Mouse (Mus musculus) right cerebral cortex, adult 18-20 months (tissue): ENCODE data around the gene Fras1.

ENCODE experiments used
- DNase-seq: peaks from one replicate; pipeline ENCODE4 v3.0.0; 2022; ENCODE audit warnings: mixed read lengths

The Fras1 gene

GRCm38 (mm10) chr5:96373567-96373985 lies at the start of gene Fras1:
Gene Fras1 (plus strand): TSS chr5:96373955.
- peak; percentile 54 for DNase-seq

GRCm38 (mm10) chr5:96331048-96331737 lies 42.6 kb upstream of the Fras1 start:
- no peak for DNase-seq

GRCm38 (mm10) chr5:96331738-96332070 lies 42.1 kb upstream of the Fras1 start:
- DNase-seq, result no peak

GRCm38 (mm10) chr5:96333963-96334362 lies 39.8 kb upstream of the Fras1 start:
- DNase-seq, result peak; percentile 14

- no peak for DNase-seq
Measured at GRCm38 (mm10) chr5:96340564-96340963, 33.2 kb upstream of the Fras1 start.

- DNase-seq, result no peak
Measured at GRCm38 (mm10) chr5:96344983-96345382, 28.8 kb upstream of the Fras1 start.

- DNase-seq, result no peak
Measured at GRCm38 (mm10) chr5:96351963-96352362, 21.8 kb upstream of the Fras1 start.

GRCm38 (mm10) chr5:96363950-96364349 lies 9.8 kb upstream of the Fras1 start:
- DNase-seq, result no peak

GRCm38 (mm10) chr5:96365590-96365989 lies 8.2 kb upstream of the Fras1 start:
- DNase-seq, result no peak

GRCm38 (mm10) chr5:96367260-96367659 lies 6.5 kb upstream of the Fras1 start:
- DNase-seq, result no peak

- DNase-seq, result no peak
Measured at GRCm38 (mm10) chr5:96373106-96373505, 649 bp upstream of the Fras1 start.

- DNase-seq, result peak; percentile 69
Measured at GRCm38 (mm10) chr5:96373986-96374901, 489 bp downstream of the Fras1 start.

GRCm38 (mm10) chr5:96375391-96375831 lies 1.7 kb downstream of the Fras1 start:
- DNase-seq, result no peak

- peak; percentile 26 for DNase-seq
Measured at GRCm38 (mm10) chr5:96376216-96376615, 2.5 kb downstream of the Fras1 start.

GRCm38 (mm10) chr5:96386138-96386933 lies 12.6 kb downstream of the Fras1 start:
- DNase-seq, result no peak

- no peak for DNase-seq
Measured at GRCm38 (mm10) chr5:96388306-96388705, 14.6 kb downstream of the Fras1 start.

GRCm38 (mm10) chr5:96389963-96390623 lies 16.3 kb downstream of the Fras1 start:
- no peak for DNase-seq

GRCm38 (mm10) chr5:96391086-96391485 lies 17.3 kb downstream of the Fras1 start:
- DNase-seq, result no peak

GRCm38 (mm10) chr5:96394947-96395346 lies 21.2 kb downstream of the Fras1 start:
- DNase-seq, result no peak

- no peak for DNase-seq
Measured at GRCm38 (mm10) chr5:96395786-96396650, 22.3 kb downstream of the Fras1 start.

GRCm38 (mm10) chr5:96402555-96402954 lies 28.8 kb downstream of the Fras1 start:
- DNase-seq, result no peak
